Mouse (Mus musculus) neural tube, embryonic 11.5 days (tissue): ENCODE measurements around the gene Efna1. TPM values are rescaled to one million over a fixed set of nuclear protein-coding genes. Genes with fewer than 3 reads are reported as not detected.

Source experiments
- ATAC-seq: fragments of 200-750 bp; cut with Nextera tagmentation; 2 replicates; pipeline ENCODE4 v1.8.0; 2017; ENCODE audit warnings: moderate number of reproducible peaks, mild to moderate bottlenecking, moderate TSS enrichment, moderate library complexity; ENCODE audit not compliant: insufficient read depth, low FRiP score, low TSS enrichment
- DNase-seq: peaks from one replicate; pipeline ENCODE4 v3.0.0-alpha.2; 2015; ENCODE audit warnings: low spot score
- H3K27ac ChIP-seq: fragments of 300-500 bp; sonication (generic); 2 replicates; pipeline ENCODE4 v1.5.1; 2014; ENCODE audit warnings: low read depth, mild to moderate bottlenecking, low read length
- H3K27me3 ChIP-seq: fragments of 300-500 bp; sonication (generic); 2 replicates; pipeline ENCODE4 v1.6.1; 2014; ENCODE audit warnings: mild to moderate bottlenecking, low read length, mixed read lengths; ENCODE audit not compliant: control insufficient read depth, insufficient read depth
- H3K36me3 ChIP-seq: fragments of 300-500 bp; sonication (generic); 2 replicates; pipeline ENCODE4 v1.6.1; 2014; ENCODE audit warnings: mild to moderate bottlenecking, low read length, moderate library complexity, mixed read lengths; ENCODE audit not compliant: control insufficient read depth, insufficient read depth
- H3K4me1 ChIP-seq: fragments of 300-500 bp; sonication (generic); 2 replicates; pipeline ENCODE4 v1.6.1; 2014; ENCODE audit warnings: low read length, mixed read lengths; ENCODE audit not compliant: control insufficient read depth, insufficient read depth
- H3K4me2 ChIP-seq: fragments of 300-500 bp; sonication (generic); 2 replicates; pipeline ENCODE4 v1.6.1; 2014; ENCODE audit warnings: low read depth, mild to moderate bottlenecking, moderate library complexity
- H3K4me3 ChIP-seq: fragments of 300-500 bp; sonication (generic); 2 replicates; pipeline ENCODE4 v1.5.1; 2014; ENCODE audit warnings: low read depth, low read length
- H3K9ac ChIP-seq: fragments of 300-500 bp; sonication (generic); 2 replicates; pipeline ENCODE4 v1.6.1; 2014; ENCODE audit warnings: mild to moderate bottlenecking, low read length
- H3K9me3 ChIP-seq: fragments of 300-500 bp; sonication (generic); 2 replicates; pipeline ENCODE4 v1.6.1; 2016; ENCODE audit warnings: low read length; ENCODE audit not compliant: control insufficient read depth
- WGBS: fragments of 180-500 bp; shearing (Covaris S2); extraction: QIAGEN DNeasy Blood & Tissue Kit; methylation state at CpG from one replicate; pipeline ENCODE4 v1.1.7; 2014; 5-methylcytosine and 5-hydroxymethylcytosine counted together
- polyA plus RNA-seq: library from polyadenylated mRNA; unstranded; fragments of >200 nt; fragmentation: Nextera tagmentation; extraction: Ambion mirVana; gene quantifications from 2 replicates; pipeline ENCODE4 v1.2.1, GENCODE M21; 2014

Gene Efna1
- polyA plus RNA-seq, 1 experiment from 2014 or later = 13.7 TPM

DNA sequence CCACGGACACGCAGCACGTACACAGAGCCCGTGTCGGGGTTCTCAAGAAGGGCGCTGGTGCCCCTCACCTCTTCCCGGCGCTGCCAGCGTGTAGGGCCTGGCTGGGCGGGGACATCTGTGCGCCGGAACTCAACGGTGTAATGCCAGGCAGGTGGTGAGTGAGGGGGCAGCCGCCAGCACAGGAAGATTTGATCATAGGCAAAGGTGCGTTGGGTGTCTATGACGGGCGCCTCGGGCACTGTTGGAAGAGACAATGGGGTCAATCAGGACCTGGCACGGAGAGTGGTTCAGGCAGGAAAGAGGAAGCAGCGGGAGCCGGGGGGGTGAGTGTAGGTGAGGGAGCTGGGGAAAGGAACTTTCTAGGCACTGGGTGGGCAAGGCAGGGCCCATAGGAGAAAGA lies 43.3 kb downstream of the Efna1 start:
- no peak for DNase-seq
- H3K9ac ChIP-seq = no peak overlapping the region
- no peak overlapping the region for H3K4me2 ChIP-seq
- ATAC-seq = no peak
- no peaks in the 10 kb centered on the region for H3K4me1 ChIP-seq
- H3K27ac ChIP-seq = no peak overlapping the region
- H3K9me3 ChIP-seq = no peaks in the 10 kb centered on the region
- no peaks in the 10 kb centered on the region for H3K27me3 ChIP-seq
- WGBS = 93% methylated on average over 21 of the region's 21 CpGs
- no peaks in the 10 kb centered on the region; the same call in none of the 2 replicates for H3K36me3 ChIP-seq
- H3K4me3 ChIP-seq = no peak overlapping the region

DNA sequence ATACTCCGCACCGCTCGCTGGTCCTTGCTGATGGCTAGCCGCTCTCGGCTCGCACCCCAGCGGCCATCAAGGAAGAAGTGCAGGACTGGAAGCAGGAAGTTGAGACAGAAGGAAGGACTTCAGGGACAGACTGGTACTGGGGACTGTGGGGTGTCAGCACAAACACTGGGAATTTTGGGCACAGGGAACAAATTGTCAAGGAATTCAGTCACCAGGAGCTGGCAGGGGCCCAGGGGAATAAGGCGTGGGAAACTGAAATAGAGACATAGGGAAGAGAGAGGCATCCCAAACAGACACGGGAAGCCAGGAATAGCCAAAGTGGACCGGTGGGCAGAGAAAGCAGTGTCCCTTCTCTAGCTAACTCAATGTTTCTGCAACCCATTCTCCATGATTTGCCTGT lies 44.4 kb downstream of the Efna1 start:
- H3K27ac ChIP-seq = no peak overlapping the region
- H3K27me3 ChIP-seq = no peaks in the 10 kb centered on the region
- H3K4me3 ChIP-seq = no peak overlapping the region
- no peak overlapping the region for H3K4me2 ChIP-seq
- no peaks in the 10 kb centered on the region for H3K4me1 ChIP-seq
- no peak for DNase-seq
- no peak for ATAC-seq
- H3K36me3 ChIP-seq = no peaks in the 10 kb centered on the region; the same call in none of the 2 replicates
- H3K9ac ChIP-seq = no peak overlapping the region
- H3K9me3 ChIP-seq = no peaks in the 10 kb centered on the region
- 93% methylated on average over 10 of the region's 10 CpGs for WGBS

DNA sequence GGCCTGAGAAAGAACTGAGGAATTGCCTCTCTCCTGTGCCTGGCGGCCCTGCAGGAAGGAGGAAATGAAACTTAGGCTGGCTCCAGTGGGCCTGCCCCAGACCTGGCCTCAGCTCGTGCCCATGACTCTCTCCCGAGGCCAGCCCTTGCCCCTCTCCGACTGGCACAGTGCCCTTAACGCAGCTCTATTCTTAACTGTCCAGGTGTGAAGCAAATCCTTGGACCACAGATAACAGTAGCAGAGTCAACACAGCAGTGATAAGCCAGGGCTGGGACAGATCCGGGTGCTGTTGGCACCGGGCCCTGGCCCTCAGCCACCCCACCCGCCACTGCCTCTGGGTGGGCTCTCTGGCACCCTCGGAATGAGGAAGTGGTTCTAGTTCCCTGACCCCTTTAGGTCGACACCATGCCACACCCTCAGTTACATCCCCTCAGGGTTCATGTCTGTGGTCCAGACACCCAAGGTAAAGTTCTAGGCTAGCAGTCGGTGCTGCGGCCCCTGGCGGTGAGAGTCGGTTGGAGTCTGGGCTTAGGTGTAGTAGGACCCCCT lies 47.3 kb downstream of the Efna1 start:
- no peak overlapping the region for H3K27ac ChIP-seq
- WGBS = 90% methylated on average over 14 of the region's 14 CpGs

DNA sequence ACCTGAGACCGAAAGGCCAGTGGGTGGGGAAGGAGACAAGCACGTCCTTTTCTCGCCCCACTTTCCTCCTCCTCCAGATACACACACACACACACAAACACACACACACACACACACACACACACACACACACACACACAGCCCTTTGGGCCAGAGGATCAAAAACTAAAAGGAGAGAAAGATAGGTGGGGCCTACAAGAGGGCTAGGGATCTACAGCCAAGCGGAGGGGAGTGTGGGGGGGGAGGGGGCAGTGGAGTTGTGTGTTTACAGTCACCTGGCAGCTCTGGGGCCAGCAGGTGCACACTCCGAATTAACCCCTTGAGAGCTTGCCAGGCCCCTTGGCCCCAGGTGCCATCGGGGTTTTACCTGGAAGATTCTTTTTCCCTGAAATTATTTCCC lies 48.3 kb downstream of the Efna1 start:
- DNase-seq (no peak), ATAC-seq (no peak)
- Histone ChIP-seq H3K9ac (no peak overlapping the region), H3K27ac (no peak overlapping the region), H3K9me3 (no peaks in the 10 kb centered on the region), H3K4me3 (no peak overlapping the region), H3K27me3 (no peaks in the 10 kb centered on the region), H3K4me1 (peaks cover 5% of the 10 kb centered on the region; the same call in 1 of the 2 replicates), H3K36me3 (no peaks in the 10 kb centered on the region; the same call in 1 of the 2 replicates), H3K4me2 (no peak overlapping the region)
- 72% methylated on average over 6 of the region's 6 CpGs for WGBS

More for the DNA sequence above, 47.3 kb downstream of the Efna1 start:
- no peak overlapping the region for H3K4me3 ChIP-seq
- H3K9ac ChIP-seq = no peak overlapping the region
- H3K4me1 ChIP-seq = no peaks in the 10 kb centered on the region
- H3K9me3 ChIP-seq = no peaks in the 10 kb centered on the region
- ATAC-seq = no peak
- no peaks in the 10 kb centered on the region; the same call in 1 of the 2 replicates for H3K36me3 ChIP-seq
- no peaks in the 10 kb centered on the region for H3K27me3 ChIP-seq
- DNase-seq = no peak
- H3K4me2 ChIP-seq = no peak overlapping the region

DNA sequence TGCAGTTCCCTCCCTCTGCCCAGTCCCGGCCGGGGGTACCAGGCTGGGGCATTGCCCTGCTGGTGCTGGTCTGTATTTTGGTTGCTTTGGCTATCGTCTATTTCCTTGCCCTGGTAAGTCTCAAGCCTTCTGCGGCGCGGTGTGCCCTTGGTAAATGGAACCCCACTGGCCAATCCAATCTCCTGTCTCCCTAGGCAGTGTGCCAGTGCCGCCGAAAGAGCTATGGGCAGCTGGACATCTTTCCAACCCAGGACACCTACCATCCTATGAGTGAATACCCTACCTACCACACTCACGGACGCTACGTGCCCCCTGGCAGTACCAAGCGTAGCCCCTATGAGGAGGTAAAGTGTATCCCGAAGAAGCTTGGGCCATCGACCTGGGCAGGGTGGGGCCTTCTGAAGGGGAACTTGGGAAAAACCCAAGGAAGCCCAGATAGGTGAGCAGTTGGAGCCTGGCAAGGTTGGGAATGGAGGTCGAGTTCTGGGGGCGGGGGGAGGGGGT lies 49.1 kb downstream of the Efna1 start:
- WGBS = 77% methylated on average over 16 of the region's 16 CpGs
- Histone ChIP-seq H3K4me3 (no peak overlapping the region), H3K9ac (no peak overlapping the region), H3K27ac (no peak overlapping the region), H3K9me3 (no peaks in the 10 kb centered on the region), H3K4me2 (no peak overlapping the region), H3K27me3 (no peaks in the 10 kb centered on the region), H3K4me1 (peaks cover 5% of the 10 kb centered on the region; the same call in 1 of the 2 replicates), H3K36me3 (no peaks in the 10 kb centered on the region; the same call in 1 of the 2 replicates)
- no peak for DNase-seq
- ATAC-seq = no peak

DNA sequence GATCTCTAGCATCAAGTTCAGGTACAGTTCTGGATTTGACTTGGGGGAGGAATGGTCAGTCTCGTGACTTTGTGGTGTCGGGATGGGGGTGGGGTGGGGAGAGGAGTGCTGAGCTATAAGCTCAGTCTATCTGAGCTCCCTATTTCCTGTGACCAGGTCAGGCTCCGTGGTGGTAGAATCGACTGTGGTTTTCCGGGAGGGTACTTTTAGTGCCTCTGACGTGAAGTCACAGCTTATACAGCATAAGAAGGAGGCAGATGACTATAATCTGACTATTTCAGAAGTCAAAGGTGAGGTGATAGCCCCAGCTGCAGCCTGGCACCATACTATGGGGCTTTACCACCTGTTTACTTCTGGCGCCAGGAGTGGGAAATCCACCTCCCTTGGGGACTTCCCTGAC lies 49.6 kb downstream of the Efna1 start:
- Histone ChIP-seq H3K9ac (no peak overlapping the region), H3K9me3 (no peaks in the 10 kb centered on the region), H3K36me3 (no peaks in the 10 kb centered on the region; the same call in 1 of the 2 replicates), H3K27ac (no peak overlapping the region), H3K27me3 (no peaks in the 10 kb centered on the region), H3K4me1 (peaks cover 5% of the 10 kb centered on the region; the same call in 1 of the 2 replicates), H3K4me2 (no peak overlapping the region), H3K4me3 (no peak overlapping the region)
- WGBS = 72% methylated on average over 7 of the region's 7 CpGs
- ATAC-seq = no peak
- no peak for DNase-seq

DNA sequence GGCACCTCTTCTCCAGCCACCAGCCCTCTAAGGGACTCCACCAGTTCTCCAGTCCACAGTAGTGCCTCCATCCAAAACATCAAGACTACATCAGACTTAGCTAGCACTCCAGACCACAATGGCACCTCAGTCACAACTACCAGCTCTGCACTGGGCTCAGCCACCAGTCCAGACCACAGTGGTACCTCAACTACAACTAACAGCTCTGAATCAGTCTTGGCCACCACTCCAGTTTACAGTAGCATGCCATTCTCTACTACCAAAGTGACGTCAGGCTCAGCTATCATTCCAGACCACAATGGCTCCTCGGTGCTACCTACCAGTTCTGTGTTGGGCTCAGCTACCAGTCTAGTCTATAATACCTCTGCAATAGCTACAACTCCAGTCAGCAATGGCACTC lies 50.4 kb downstream of the Efna1 start:
- H3K27me3 ChIP-seq = no peaks in the 10 kb centered on the region
- peaks cover 6% of the 10 kb centered on the region; the same call in 1 of the 2 replicates for H3K4me1 ChIP-seq
- H3K27ac ChIP-seq = no peak overlapping the region
- 89% methylated on average over 2 of the region's 2 CpGs for WGBS
- no peak overlapping the region for H3K4me3 ChIP-seq
- no peak for DNase-seq
- no peaks in the 10 kb centered on the region for H3K9me3 ChIP-seq
- ATAC-seq = no peak
- H3K4me2 ChIP-seq = no peak overlapping the region
- no peak overlapping the region for H3K9ac ChIP-seq
- H3K36me3 ChIP-seq = no peaks in the 10 kb centered on the region

DNA sequence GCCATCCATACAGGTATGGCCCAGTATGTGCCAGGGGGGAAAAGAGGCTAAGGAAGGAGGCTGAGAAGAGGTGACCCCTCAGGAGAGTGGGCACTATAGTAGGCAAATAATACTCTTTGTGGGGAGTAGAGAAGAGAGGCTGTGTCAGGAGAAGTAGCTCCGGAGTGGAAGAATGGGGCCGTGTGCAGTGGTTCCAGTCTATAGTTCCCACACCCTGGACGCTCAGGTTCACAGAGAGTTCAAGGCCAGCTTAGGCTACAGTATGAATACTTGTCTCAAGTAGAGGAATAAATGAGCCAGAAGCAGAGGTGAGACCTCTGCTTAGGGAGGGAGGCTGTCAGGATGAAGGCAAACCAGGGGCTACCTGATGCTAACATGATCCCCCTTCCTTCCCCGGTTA lies 51.7 kb downstream of the Efna1 start:
- no peak for ATAC-seq
- Histone ChIP-seq H3K9ac (no peak overlapping the region), H3K9me3 (no peaks in the 10 kb centered on the region), H3K27me3 (no peaks in the 10 kb centered on the region), H3K27ac (no peak overlapping the region), H3K4me1 (peaks cover 14% of the 10 kb centered on the region), H3K4me2 (no peak overlapping the region), H3K4me3 (no peak overlapping the region), H3K36me3 (no peaks in the 10 kb centered on the region; the same call in 1 of the 2 replicates)
- WGBS = 65% methylated on average over 4 of the region's 4 CpGs
- no peak for DNase-seq

DNA sequence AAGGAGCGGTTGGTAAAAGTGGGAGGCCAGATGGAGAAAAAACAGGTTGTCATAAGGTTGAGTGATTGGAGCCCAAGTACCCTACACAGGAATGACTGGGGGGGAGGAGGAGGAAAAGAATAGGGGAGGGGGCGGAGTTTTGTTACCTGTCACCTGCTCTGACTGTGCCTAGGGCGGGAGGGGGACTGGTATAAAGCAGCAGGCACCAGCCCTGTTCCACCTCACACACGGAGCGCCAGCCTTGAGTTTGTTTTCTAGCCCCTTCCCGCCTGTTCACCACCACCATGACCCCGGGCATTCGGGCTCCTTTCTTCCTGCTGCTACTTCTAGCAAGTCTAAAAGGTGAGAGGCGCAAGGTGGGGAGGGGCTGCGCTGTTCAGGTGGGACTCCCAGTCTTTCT lies 52.1 kb downstream of the Efna1 start, which contains the start of gene Muc1:
Muc1 (plus strand) TSS at position 222 of the 400 bp plus-strand sequence.
- peak within 1 kb of the TSS; percentile 80 for H3K4me2 ChIP-seq
- H3K27ac ChIP-seq = peak within 1 kb of the TSS; percentile 65
- H3K27me3 ChIP-seq = no peaks in the 10 kb centered on the region
- DNase-seq = no peak
- WGBS = 33% methylated on average over 10 of the region's 10 CpGs
- no peak for ATAC-seq
- peak within 1 kb of the TSS; percentile 64 for H3K4me3 ChIP-seq
- no peaks in the 10 kb centered on the region; the same call in 1 of the 2 replicates for H3K36me3 ChIP-seq
- H3K9ac ChIP-seq = peak within 1 kb of the TSS; percentile 44
- H3K4me1 ChIP-seq = peaks cover 18% of the 10 kb centered on the region
- no peaks in the 10 kb centered on the region for H3K9me3 ChIP-seq
